ENCODE assay signal across 16 mouse cellular contexts in genomic region chr5:32199594-32199993, GRCm38 (mm10). TPM values are rescaled to one million over a fixed set of nuclear protein-coding genes. Genes with fewer than 3 reads are reported as not detected.
"Had no signal": no experiment of that assay in that cellular context is flagged by ENCODE, and none has a peak within 500 bp of the region (broad histone marks: within the 10 kb centered on the region; RNA-seq: fewer than 3 reads in every experiment).

No protein-coding gene starts in this region.

- DNase-seq: kidney, adult 11 months; kidney, adult 9 months; kidney, postnatal 36 days; layer of hippocampus, postnatal 36 days; lung, adult 2 months; lung, postnatal 36 days; right cerebral cortex, postnatal 4 days; spleen, adult 18-20 months had no signal

- H3K9ac ChIP-seq: limb, embryonic 13.5 days; liver, embryonic 15.5 days; midbrain, embryonic 13.5 days had no signal

- H3K4me1 ChIP-seq: limb, embryonic 13.5 days; midbrain, embryonic 13.5 days had no signal

- H3K4me2 ChIP-seq: limb, embryonic 13.5 days; liver, embryonic 11.5 days; liver, embryonic 15.5 days; midbrain, embryonic 13.5 days had no signal

- ATAC-seq: lung, postnatal 0 days; midbrain, embryonic 13.5 days had no signal

- H3K4me3 ChIP-seq: layer of hippocampus, adult 2 months; limb, embryonic 13.5 days; liver, embryonic 15.5 days; midbrain, embryonic 13.5 days had no signal

- H3K9me3 ChIP-seq: limb, embryonic 13.5 days; liver, embryonic 15.5 days; midbrain, embryonic 13.5 days had no signal

- H3K36me3 ChIP-seq: limb, embryonic 13.5 days; liver, embryonic 15.5 days; midbrain, embryonic 13.5 days had no signal

- H3K27ac ChIP-seq: kidney, postnatal 0 days; layer of hippocampus, adult 2 months; limb, embryonic 13.5 days; liver, embryonic 15.5 days; midbrain, embryonic 13.5 days had no signal

- H3K27me3 ChIP-seq: limb, embryonic 13.5 days; liver, embryonic 15.5 days; midbrain, embryonic 13.5 days had no signal

RNA-seq across cellular contexts. Expression of gene Plb1, which starts 32.9 kb away (rescaled TPM):
- polyA plus RNA-seq: liver, embryonic 11.5 days; midbrain, embryonic 13.5 days; neural tube, embryonic 14.5 days had no signal
